Mouse (Mus musculus) brain, embryonic 14.5 days (tissue): Measurements from ENCODE around the gene Ric1. TPM values are rescaled to one million over a fixed set of nuclear protein-coding genes. Genes with fewer than 3 reads are reported as not detected.
A peak's percentile ranks its signal among the peaks of the same experiment; 100 is the strongest.

ENCODE experiments used
- DNase-seq: peaks from one replicate; pipeline ENCODE4 v3.0.0-alpha.2; 2011; ENCODE audit warnings: low read depth
- CTCF ChIP-seq: fragments of 200-500 bp; IDR thresholded peaks from 2 replicates; pipeline ENCODE4 v1.5.1; 2012; ENCODE audit warnings: inconsistent platforms, mild to moderate bottlenecking, moderate library complexity, borderline replicate concordance; ENCODE audit not compliant: insufficient read depth, insufficient read length; ENCODE audit errors: extremely low read depth
- POLR2A ChIP-seq: fragments of 200-500 bp; IDR thresholded peaks from 2 replicates; pipeline ENCODE4 v1.6.1; 2012; ENCODE audit warnings: mild to moderate bottlenecking, inconsistent platforms, borderline replicate concordance; ENCODE audit not compliant: poor library complexity, insufficient read depth, insufficient read length, severe bottlenecking; ENCODE audit errors: extremely low read depth
- polyA plus RNA-seq: library from polyadenylated mRNA; depleted of rRNA; stranded (reverse); fragments of >200 nt; gene quantifications from 2 replicates; pipeline ENCODE4 v1.2.3, GENCODE M21; 2012

Gene Ric1
- polyA plus RNA-seq, 1 experiment, result 28.4 TPM

- peak; percentile 39 for DNase-seq
- TF ChIP-seq CTCF, result peak; percentile 51; the same call in 1 of the 2 replicates
- no peak for TF ChIP-seq POLR2A
These were observed 21.0 kb upstream of the Ric1 start for GRCm38 (mm10) chr19:29501106-29501505.

DNA sequence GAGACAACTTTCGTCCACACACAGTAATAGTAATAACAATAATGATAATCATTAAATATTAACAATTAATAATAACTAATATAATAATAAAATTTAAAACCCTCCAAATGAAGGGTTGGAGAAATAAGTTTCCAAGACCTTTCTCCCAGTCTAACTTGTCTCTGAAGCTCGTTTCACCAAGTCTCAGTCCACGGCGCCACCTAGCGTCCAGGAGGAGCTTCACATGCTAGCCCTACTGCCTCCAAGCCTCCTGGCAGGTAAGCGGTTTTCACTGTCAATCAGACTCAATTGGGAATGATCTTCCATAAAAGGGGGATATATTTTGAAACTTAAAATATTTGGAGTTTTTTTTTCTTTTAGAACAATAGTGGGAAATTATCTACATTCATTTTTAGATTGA is 20.6 kb upstream of the Ric1 start:
- TF ChIP-seq POLR2A (no peak), CTCF (peak; percentile 94)
- DNase-seq, result peak; percentile 91

DNA sequence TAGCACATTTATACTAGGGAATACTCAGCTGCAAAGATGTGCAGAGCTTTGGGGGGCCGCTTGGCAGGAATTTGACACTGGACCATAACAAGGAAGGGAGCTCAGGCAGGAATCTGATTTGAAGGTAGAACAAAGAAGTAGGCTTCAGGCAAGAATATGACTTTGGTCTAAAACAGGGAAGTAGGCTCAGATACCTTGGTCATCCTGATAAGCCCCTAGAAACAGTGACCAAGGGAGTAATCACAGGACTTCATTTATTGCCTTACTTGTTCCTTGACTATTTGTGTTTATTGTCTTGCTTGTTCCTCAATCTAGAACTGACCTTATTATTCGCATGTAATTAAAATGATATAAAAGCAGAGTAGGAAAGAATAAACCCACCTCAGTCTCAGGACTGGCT is 18.0 kb upstream of the Ric1 start:
- TF ChIP-seq CTCF, result no peak
- TF ChIP-seq POLR2A, result no peak
- no peak for DNase-seq

- no peak for DNase-seq
- TF ChIP-seq POLR2A, result no peak
These were observed 16.5 kb upstream of the Ric1 start for GRCm38 (mm10) chr19:29505617-29506016.

DNA sequence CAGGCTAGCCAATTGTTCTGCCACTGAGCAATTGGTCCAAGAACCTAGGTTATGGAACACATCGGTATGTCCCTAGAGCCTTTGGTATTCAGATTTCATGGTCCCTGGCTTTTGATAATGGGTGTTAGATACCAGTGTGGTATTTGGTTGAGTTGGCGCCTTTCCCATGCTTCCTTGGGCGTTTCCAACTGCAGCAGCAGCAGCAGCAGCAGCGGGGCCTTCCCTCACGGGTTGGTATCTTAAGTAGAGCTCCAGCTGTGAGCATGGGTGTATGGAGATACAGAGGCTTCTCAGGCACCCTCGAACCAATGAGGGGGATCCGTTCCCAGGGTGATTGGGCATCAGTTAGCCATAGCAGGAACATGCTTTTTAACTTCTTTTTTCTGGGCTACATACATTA is 13.9 kb upstream of the Ric1 start:
- peak; percentile 26 for DNase-seq
- TF ChIP-seq CTCF, result no peak
- TF ChIP-seq POLR2A, result no peak

DNA sequence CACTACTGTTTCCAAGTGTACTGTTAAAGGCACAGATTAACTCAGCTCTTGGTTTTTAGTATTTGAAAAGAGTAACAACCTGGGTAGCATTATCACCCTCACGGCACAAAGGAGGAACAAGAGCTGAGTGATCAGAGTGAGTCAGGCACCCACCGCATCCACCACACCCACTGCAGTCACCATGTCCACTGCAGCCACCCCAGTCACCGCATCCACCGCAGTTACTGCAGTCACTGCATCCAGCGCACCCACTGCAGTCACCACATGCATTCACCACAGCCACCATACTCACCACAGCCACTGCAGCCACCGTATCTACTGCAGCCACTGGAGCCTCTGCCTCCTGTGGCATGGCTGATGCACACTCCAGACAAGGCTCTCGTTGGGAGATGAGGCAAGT is 12.2 kb upstream of the Ric1 start:
- DNase-seq, result no peak
- TF ChIP-seq POLR2A, result no peak
- TF ChIP-seq CTCF, result no peak

DNA sequence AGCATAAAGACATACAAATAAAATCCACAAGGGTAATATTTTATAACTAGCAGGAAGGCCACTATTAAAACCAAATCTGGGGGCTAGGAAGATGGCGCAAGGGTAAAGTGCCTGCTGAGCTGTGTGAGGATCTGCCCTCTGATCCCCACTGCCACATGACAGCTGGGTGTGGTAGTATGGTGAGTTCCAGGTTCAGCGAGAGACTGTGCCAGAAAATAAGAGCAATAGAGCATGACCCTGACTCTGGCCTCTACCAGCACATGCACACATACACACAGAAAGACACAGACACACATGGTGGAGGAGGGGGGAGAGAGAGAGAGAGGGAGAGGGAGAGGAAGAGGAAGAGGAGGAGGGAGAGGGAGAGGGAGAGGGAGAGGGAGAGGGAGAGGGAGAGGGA is 10.3 kb upstream of the Ric1 start:
- no peak for DNase-seq
- TF ChIP-seq CTCF (no peak), POLR2A (no peak)

GRCm38 (mm10) chr19:29513111-29513766 is 8.8 kb upstream of the Ric1 start:
- TF ChIP-seq CTCF, result no peak
- no peak for TF ChIP-seq POLR2A
- DNase-seq, result no peak

DNA sequence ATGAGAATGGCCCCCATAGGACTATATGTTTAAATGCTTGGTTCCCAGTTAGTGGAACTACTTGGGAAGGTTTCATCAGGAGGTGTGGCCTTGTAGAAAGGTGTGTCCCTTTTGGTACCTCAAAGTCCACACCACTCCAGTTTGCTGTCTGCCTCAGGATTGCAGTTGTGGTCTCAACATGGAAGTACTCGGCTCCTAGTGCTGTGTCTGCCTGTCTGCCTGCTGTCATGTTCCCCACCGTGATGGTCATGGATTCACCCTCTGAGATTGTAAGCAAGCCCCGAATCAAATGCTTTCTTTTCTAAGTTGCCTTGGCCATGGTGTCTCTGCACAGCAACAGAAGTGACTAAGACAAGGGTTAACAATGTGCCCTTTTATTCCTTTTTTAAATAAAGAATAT is 8.0 kb upstream of the Ric1 start:
- no peak for TF ChIP-seq CTCF
- no peak for TF ChIP-seq POLR2A
- DNase-seq, result no peak

GRCm38 (mm10) chr19:29515386-29515785 is 6.7 kb upstream of the Ric1 start:
- no peak for DNase-seq
- TF ChIP-seq CTCF (no peak), POLR2A (no peak)

- TF ChIP-seq POLR2A (no peak), CTCF (no peak)
- DNase-seq, result no peak
These were observed 6.1 kb upstream of the Ric1 start for GRCm38 (mm10) chr19:29515991-29516390.

GRCm38 (mm10) chr19:29518409-29518808 is 3.7 kb upstream of the Ric1 start:
- DNase-seq, result no peak

GRCm38 (mm10) chr19:29518922-29519321 is 3.2 kb upstream of the Ric1 start:
- DNase-seq, result no peak
- no peak for TF ChIP-seq CTCF
- no peak for TF ChIP-seq POLR2A

More at GRCm38 (mm10) chr19:29518409-29518808, 3.7 kb upstream of the Ric1 start:
- TF ChIP-seq POLR2A, result no peak
- no peak for TF ChIP-seq CTCF
